Mouse (Mus musculus): ENCODE measurements at regions not wholly inside any gene's neighbourhood (a gene's known extent, or its start where the extent isn't known, plus 50 kb on each side); places are given as distances from the start of the nearest gene placed in this dataset.
A peak's percentile ranks its signal among the peaks of the same experiment; 100 is the strongest.

DNA sequence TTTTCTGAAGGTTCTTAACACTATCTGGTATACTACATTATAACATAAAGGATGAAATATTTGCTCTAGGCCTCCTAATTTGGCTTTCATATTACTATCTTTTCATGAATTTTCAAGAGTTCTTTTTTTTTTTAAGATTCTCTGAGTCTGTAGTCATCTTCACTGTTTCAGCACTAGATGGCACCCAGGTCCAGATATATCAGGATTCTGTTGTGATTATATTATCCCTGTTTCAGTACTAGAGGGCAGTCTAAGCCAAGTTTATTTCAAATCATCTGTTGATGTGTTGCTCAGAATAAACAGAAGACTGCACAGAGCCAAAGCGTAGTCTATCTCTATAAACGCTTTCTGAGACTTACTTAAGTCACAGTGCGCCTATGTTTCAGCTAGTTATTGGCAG is 1760.2 kb upstream of the Acvr2a start:
- no peak for DNase-seq (ENCODE audit: low read depth, low spot score)

- DNase-seq (ENCODE audit: low read depth, low spot score): no peak
These were observed 1739.7 kb upstream of the Acvr2a start for GRCm38 (mm10) chr2:47074191-47074590.

DNA sequence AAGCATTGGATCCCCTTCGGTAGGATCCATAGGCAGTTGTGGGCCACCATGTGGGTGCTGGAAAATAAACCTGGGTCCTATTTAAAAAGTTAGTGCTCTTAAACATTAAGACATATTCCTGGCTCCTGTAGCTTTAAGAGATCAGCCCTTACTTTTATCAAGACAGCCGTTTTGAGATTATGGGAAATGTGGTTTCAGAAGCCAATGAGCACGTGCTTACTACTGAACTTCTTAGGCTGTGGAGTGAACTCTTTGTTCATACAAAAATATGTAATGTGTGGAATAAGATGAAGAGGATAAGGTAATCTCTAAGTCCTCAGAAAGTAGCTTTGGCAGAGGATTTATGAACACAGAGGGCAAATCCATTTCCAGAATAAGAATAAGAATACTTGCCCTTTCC is 1738.7 kb upstream of the Acvr2a start:
- no peak for DNase-seq (ENCODE audit: low read depth, low spot score)

DNA sequence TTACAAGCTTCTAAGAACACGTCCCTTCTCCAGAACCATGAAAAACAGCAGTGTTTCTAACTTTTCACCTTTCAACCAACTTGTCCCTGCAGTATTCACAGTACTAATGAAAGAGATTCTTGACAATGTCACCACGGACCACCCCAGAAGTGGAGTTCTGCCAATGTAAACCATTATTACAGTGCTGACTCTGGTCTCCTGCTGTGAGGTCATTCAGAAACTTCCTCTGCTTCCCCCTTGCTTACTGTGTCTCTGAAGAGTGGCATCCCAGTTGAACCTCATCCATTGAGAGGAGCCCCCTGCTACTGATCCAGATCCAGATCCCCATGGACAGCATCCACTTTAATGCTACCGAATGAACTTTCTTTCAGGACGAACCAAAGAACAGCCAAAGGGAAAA is 1725.3 kb upstream of the Acvr2a start:
- peak; percentile 36 for DNase-seq (ENCODE audit: low read depth, low spot score)

DNA sequence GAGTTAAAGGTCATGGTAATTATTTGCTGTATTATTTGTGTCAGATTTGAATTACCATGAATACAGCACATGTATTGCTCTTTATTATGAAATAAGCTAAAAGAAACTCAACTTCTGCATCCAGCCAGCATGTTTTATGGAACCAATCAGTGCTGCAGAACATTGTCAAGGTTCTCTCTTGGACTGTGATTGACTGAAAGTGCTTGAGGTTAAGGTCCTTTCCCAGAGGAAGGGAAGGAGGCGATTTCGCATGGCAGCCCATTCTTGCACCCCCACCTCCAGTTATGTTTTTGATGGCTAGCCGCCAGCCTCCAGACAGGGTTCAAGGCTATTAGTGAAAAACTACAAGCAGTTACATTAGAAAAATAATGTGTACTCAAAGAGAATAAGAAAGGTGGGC is 1717.9 kb upstream of the Acvr2a start:
- no peak for DNase-seq (ENCODE audit: low read depth, low spot score)

DNA sequence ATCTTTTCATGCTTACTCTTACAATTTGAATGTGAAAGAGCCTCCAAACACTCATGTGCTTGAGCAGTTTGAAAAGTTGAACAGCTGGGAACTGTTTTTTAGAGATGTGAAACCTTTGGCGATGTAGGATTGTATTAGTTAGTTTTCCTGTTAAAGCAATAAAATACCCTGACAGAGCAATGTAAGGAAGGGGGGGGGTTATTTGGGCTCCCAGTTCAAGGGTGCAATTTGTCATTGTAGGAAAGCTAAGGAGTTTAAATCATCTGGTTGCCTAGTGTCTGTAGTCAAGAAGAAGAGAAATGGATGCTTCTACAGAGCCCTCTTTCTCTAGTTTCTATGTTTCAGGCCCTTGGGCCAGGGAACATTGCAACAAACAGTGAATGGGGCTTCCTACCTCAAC is 1674.5 kb upstream of the Acvr2a start:
- DNase-seq (ENCODE audit: low read depth, low spot score): no peak

DNA sequence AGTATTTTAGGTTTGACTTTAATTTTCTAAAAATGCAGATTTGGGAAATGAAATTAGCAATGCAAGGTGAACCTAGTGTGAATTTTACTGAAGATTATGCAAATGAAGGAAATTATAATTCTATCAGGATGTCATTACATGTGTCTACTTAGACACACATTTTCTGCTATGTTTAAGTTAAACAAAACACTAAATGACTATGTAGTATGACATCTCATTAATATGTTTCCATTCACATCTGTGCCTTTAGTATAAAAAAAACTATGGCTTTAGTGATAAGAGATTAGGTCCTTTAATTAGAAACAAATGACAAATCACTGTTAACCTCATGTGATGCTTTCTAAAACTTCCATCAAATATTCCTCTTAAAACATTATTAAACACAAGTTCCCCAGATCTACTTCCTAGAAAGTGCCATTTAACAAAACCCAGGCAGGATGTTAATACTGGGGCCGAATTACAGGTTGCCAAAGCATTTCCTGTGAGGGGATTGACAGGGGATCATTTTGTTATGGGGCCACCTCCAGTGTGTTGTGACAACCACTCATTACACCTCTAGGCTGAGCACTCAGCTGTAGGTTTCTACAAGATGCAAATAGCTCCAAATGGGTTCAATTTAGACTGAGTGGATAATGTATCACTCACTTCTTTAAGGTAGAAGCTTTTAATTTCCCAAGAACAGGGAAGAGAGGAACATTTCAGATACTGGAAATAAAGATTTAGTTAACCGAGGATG is 1629.7 kb upstream of the Acvr2a start:
- DNase-seq (ENCODE audit: low read depth, low spot score): no peak

Measured in R1 (cell line).